Mouse (Mus musculus) liver, embryonic 15.5 days (tissue): Measurements from ENCODE around the gene Txnrd2. TPM values are rescaled to one million over a fixed set of nuclear protein-coding genes. Genes with fewer than 3 reads are reported as not detected.

Experiments
- ATAC-seq: fragments of 200-750 bp; cut with Nextera tagmentation; 2 replicates; pipeline ENCODE4 v1.8.0; 2017; ENCODE audit warnings: moderate number of reproducible peaks, mild to moderate bottlenecking, moderate library complexity; ENCODE audit not compliant: insufficient read depth
- H3K27ac ChIP-seq: fragments of 300-500 bp; sonication (generic); replicated peaks from 2 replicates; pipeline ENCODE4 v1.5.1; 2015; ENCODE audit warnings: mild to moderate bottlenecking, inconsistent platforms
- H3K27me3 ChIP-seq: fragments of 300-500 bp; sonication (generic); 2 replicates; pipeline ENCODE4 v1.6.1; 2015; ENCODE audit warnings: mild to moderate bottlenecking, inconsistent platforms
- H3K36me3 ChIP-seq: fragments of 300-500 bp; sonication (generic); replicated peaks from 2 replicates; pipeline ENCODE4 v1.6.1; 2015; ENCODE audit warnings: moderate library complexity, mild to moderate bottlenecking, inconsistent platforms
- H3K4me1 ChIP-seq: fragments of 300-500 bp; sonication (generic); replicated peaks from 2 replicates; pipeline ENCODE4 v1.6.1; 2015; ENCODE audit warnings: inconsistent platforms
- H3K4me2 ChIP-seq: fragments of 300-500 bp; sonication (generic); 2 replicates; pipeline ENCODE4 v1.6.1; 2015; ENCODE audit warnings: moderate library complexity, mild to moderate bottlenecking, inconsistent platforms
- H3K4me3 ChIP-seq: fragments of 300-500 bp; sonication (generic); replicated peaks from 2 replicates; pipeline ENCODE4 v1.5.1; 2015; ENCODE audit warnings: mild to moderate bottlenecking, inconsistent platforms
- H3K9ac ChIP-seq: fragments of 300-500 bp; sonication (generic); 2 replicates; pipeline ENCODE4 v1.6.1; 2015; ENCODE audit warnings: moderate library complexity, mild to moderate bottlenecking, inconsistent platforms
- H3K9me3 ChIP-seq: fragments of 300-500 bp; sonication (generic); replicated peaks from 2 replicates; pipeline ENCODE4 v1.6.1; 2016; ENCODE audit warnings: inconsistent platforms
- WGBS: fragments of 180-500 bp; shearing (Covaris S2); methylation state at CpG from one replicate; pipeline ENCODE4 v1.1.7; 2015; ENCODE audit warnings: mixed read lengths; ENCODE audit not compliant: insufficient replicate concordance; 5-methylcytosine and 5-hydroxymethylcytosine counted together
- polyA plus RNA-seq: library from polyadenylated mRNA; unstranded; fragments of >200 nt; fragmentation: Nextera tagmentation; extraction: Ambion mirVana; gene quantifications from 2 replicates; pipeline ENCODE4 v1.2.1, GENCODE M21; 2015

The Txnrd2 gene
- polyA plus RNA-seq, 1 experiment from 2014 or later, result 101 TPM

GRCm38 (mm10) chr16:18523563-18524245 lies 97.5 kb downstream of the Txnrd2 start:
- no peaks in the 10 kb centered on the region for H3K9me3 ChIP-seq
- H3K4me2 ChIP-seq, result no peak overlapping the region
- no peak overlapping the region for H3K4me3 ChIP-seq
- H3K4me1 ChIP-seq, result no peaks in the 10 kb centered on the region
- H3K9ac ChIP-seq, result no peak overlapping the region
- WGBS, result 78% methylated on average over 8 of the region's 8 CpGs
- H3K36me3 ChIP-seq, result no peaks in the 10 kb centered on the region
- no peak for ATAC-seq
- no peak overlapping the region for H3K27ac ChIP-seq
- no peaks in the 10 kb centered on the region for H3K27me3 ChIP-seq

GRCm38 (mm10) chr16:18528656-18529055 lies 102.5 kb downstream of the Txnrd2 start:
- Histone ChIP-seq H3K27ac (no peak overlapping the region), H3K4me1 (no peaks in the 10 kb centered on the region), H3K9ac (no peak overlapping the region), H3K27me3 (no peaks in the 10 kb centered on the region), H3K36me3 (no peaks in the 10 kb centered on the region), H3K4me2 (no peak overlapping the region), H3K9me3 (no peaks in the 10 kb centered on the region), H3K4me3 (no peak overlapping the region)
- WGBS, result 74% methylated on average over 5 of the region's 5 CpGs
- ATAC-seq, result no peak

Other genes with a start within 250 kb of the Txnrd2 start
- not detected in 2 replicates for gene Ccdc188, start 208.5 kb upstream of the Txnrd2 start, polyA plus RNA-seq
- 1.6 and 2.2 TPM in 2 replicates for gene Zdhhc8, start 191.2 kb upstream of the Txnrd2 start, polyA plus RNA-seq
- gene Trmt2a, start 177.7 kb upstream of the Txnrd2 start, polyA plus RNA-seq, result 51.7 and 56.5 TPM in 2 replicates
- gene Ranbp1, start 177.7 kb upstream of the Txnrd2 start, polyA plus RNA-seq, result 210 and 237 TPM in 2 replicates
- not detected in 2 replicates for gene Gm49776, start 168.1 kb upstream of the Txnrd2 start, polyA plus RNA-seq
- gene Dgcr8, start 137.1 kb upstream of the Txnrd2 start, polyA plus RNA-seq, result 11.2 and 12.8 TPM in 2 replicates
- 56.5 and 61.7 TPM in 2 replicates for gene Tango2, start 78.3 kb upstream of the Txnrd2 start, polyA plus RNA-seq
- 7.6 and 9.4 TPM in 2 replicates for gene Arvcf, start 78.2 kb upstream of the Txnrd2 start, polyA plus RNA-seq
- gene Comt, start 468 bp downstream of the Txnrd2 start, polyA plus RNA-seq, result 87.6 and 94.1 TPM in 2 replicates
- gene Gnb1l, start 72.3 kb downstream of the Txnrd2 start, polyA plus RNA-seq, result 7.5 and 8.3 TPM in 2 replicates
- gene Rtl10, start 72.5 kb downstream of the Txnrd2 start, polyA plus RNA-seq, result 0.70 and 0.84 TPM in 2 replicates
- gene Tbx1, start 164.3 kb downstream of the Txnrd2 start, polyA plus RNA-seq, result 0.15 and 0.23 TPM in 2 replicates
- gene Gp1bb, start 196.0 kb downstream of the Txnrd2 start, polyA plus RNA-seq, result 19.6 and 24.9 TPM in 2 replicates
- gene Gm49601, start 200.0 kb downstream of the Txnrd2 start, polyA plus RNA-seq, result 0.39 and 0.91 TPM in 2 replicates
- 3.5 and 3.6 TPM in 2 replicates for gene Sept5, start 203.6 kb downstream of the Txnrd2 start, polyA plus RNA-seq